Mouse (Mus musculus) lung, embryonic 14.5 days (tissue): ENCODE measurements around the gene Fblim1. TPM values are rescaled to one million over a fixed set of nuclear protein-coding genes. Genes with fewer than 3 reads are reported as not detected.

ENCODE experiments used
- ATAC-seq: fragments of 200-750 bp; cut with Nextera tagmentation; 2 replicates; pipeline ENCODE4 v1.8.0; 2017; ENCODE audit warnings: mild to moderate bottlenecking, moderate TSS enrichment, moderate library complexity; ENCODE audit not compliant: insufficient read depth
- DNase-seq: peaks from one replicate; pipeline ENCODE4 v3.0.0-alpha.2; 2015
- H3K27ac ChIP-seq: fragments of 300-500 bp; sonication (generic); 2 replicates; pipeline ENCODE4 v1.5.1; 2014; ENCODE audit warnings: low read depth, mild to moderate bottlenecking, moderate library complexity
- H3K27me3 ChIP-seq: fragments of 300-500 bp; sonication (generic); 2 replicates; pipeline ENCODE4 v1.6.1; 2014; ENCODE audit warnings: low read length, control low read depth; ENCODE audit not compliant: insufficient read depth
- H3K36me3 ChIP-seq: fragments of 300-500 bp; sonication (generic); 2 replicates; pipeline ENCODE4 v1.6.1; 2014; ENCODE audit warnings: control low read depth; ENCODE audit not compliant: insufficient read depth
- H3K4me1 ChIP-seq: fragments of 300-500 bp; sonication (generic); 2 replicates; pipeline ENCODE4 v1.6.1; 2014; ENCODE audit warnings: antibody characterized with exemption, control low read depth; ENCODE audit not compliant: insufficient read depth
- H3K4me2 ChIP-seq: fragments of 300-500 bp; sonication (generic); 2 replicates; pipeline ENCODE4 v1.6.1; 2014; ENCODE audit warnings: mild to moderate bottlenecking
- H3K4me3 ChIP-seq: fragments of 300-500 bp; sonication (generic); 2 replicates; pipeline ENCODE4 v1.5.1; 2014; ENCODE audit warnings: low read depth, low read length
- H3K9ac ChIP-seq: fragments of 300-500 bp; sonication (generic); 2 replicates; pipeline ENCODE4 v1.6.1; 2014
- H3K9me3 ChIP-seq: fragments of 300-500 bp; sonication (generic); 2 replicates; pipeline ENCODE4 v1.6.1; 2016; ENCODE audit warnings: low read depth, low read length, control low read depth
- CTCF ChIP-seq: IDR thresholded peaks from 2 replicates; pipeline ENCODE4 v1.5.1; 2016; ENCODE audit warnings: antibody characterized with exemption, low read depth
- WGBS: fragments of 180-500 bp; shearing (Covaris S2); extraction: QIAGEN DNeasy Blood & Tissue Kit; methylation state at CpG from one replicate; pipeline ENCODE4 v1.1.7; 2014; 5-methylcytosine and 5-hydroxymethylcytosine counted together
- polyA plus RNA-seq: library from polyadenylated mRNA; unstranded; fragments of >200 nt; fragmentation: Nextera tagmentation; extraction: Ambion mirVana; gene quantifications from 2 replicates; pipeline ENCODE4 v1.2.1, GENCODE M21; 2014

Fblim1 gene
- polyA plus RNA-seq, 1 experiment from 2014 or later: 89.2 TPM

DNA sequence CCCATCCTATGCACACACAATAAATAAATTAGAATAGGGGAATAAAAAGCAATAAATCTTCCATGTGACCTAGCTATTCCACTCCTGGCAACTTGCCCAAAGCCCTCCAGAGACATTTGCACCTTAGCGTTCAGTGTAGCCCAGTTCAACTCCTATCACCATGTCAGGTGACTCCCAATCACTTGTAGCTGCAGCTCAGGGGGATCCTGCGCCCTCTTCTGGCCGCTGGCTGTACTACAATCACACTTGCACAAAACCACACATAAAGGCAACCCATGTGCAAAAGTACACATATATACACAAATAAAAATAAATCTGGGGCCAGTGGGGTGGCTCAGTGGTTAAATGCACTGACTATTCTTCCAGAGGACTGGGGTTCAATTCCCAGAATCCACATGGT is 14.3 kb downstream of the Fblim1 start:
- ATAC-seq: no peak
- H3K36me3 ChIP-seq: peaks cover 77% of the 10 kb centered on the region
- no peak overlapping the region for H3K9ac ChIP-seq
- H3K27me3 ChIP-seq: no peaks in the 10 kb centered on the region
- H3K9me3 ChIP-seq: no peaks in the 10 kb centered on the region
- H3K4me1 ChIP-seq: no peaks in the 10 kb centered on the region
- no peak overlapping the region for H3K27ac ChIP-seq
- H3K4me2 ChIP-seq: no peak overlapping the region
- peak; percentile 61 for DNase-seq
- peak; percentile 78 for TF ChIP-seq CTCF
- WGBS: 25% methylated on average over 3 of the region's 3 CpGs
- no peak overlapping the region for H3K4me3 ChIP-seq

DNA sequence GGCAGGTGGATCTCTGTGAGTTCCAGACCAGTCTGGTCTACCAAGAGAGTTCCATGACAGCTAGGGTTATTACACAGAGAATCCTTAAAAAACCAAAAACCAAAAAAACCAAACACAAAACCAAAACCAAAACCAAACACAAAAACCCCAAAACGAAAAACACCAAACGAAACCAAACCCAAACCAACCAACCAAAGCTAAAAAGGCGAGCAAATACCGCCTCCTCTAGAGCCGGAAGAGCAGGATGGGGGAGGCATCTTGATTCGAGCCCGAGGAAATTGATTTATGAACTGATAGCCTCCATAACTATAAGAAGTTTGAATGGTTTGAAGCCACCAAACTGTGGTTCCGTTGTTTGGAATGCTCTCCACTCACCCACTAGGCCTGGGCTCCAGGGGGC is 22.0 kb downstream of the Fblim1 start:
- peaks cover 86% of the 10 kb centered on the region for H3K36me3 ChIP-seq
- ATAC-seq: no peak

DNA sequence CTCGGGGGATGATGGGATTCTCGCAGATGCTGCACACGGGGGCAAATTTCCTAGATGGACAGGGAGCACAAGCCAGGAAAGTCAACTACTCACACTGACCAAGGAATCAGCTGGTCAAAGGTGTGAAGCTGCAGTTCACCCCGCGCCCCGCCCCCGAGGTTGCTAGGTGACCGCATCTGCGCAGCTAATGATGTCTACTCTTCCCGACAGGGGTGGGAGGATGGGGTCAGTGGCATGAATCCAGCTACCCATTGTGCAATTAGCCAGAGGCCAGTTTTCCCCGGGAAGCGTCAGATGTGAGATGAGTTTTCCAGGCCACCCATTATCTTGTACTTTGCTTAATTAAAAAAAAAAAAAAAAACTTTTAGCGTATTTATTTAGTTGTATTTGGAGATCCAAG is 24.8 kb downstream of the Fblim1 start:
- Histone ChIP-seq H3K9ac (no peak overlapping the region), H3K36me3 (peaks cover 89% of the 10 kb centered on the region), H3K9me3 (no peaks in the 10 kb centered on the region), H3K4me3 (no peak overlapping the region), H3K4me1 (no peaks in the 10 kb centered on the region), H3K27ac (no peak overlapping the region), H3K27me3 (no peaks in the 10 kb centered on the region), H3K4me2 (no peak overlapping the region)
- DNase-seq: no peak
- 86% methylated on average over 13 of the region's 13 CpGs for WGBS
- TF ChIP-seq CTCF: no peak
- ATAC-seq: no peak

More for the DNA sequence above, 22.0 kb downstream of the Fblim1 start:
- H3K4me3 ChIP-seq: no peak overlapping the region
- no peak overlapping the region for H3K4me2 ChIP-seq
- H3K27me3 ChIP-seq: no peaks in the 10 kb centered on the region
- DNase-seq: no peak
- H3K9ac ChIP-seq: no peak overlapping the region
- no peak overlapping the region for H3K27ac ChIP-seq
- TF ChIP-seq CTCF: no peak
- 84% methylated on average over 8 of the region's 8 CpGs for WGBS
- no peaks in the 10 kb centered on the region for H3K9me3 ChIP-seq
- H3K4me1 ChIP-seq: no peaks in the 10 kb centered on the region

DNA sequence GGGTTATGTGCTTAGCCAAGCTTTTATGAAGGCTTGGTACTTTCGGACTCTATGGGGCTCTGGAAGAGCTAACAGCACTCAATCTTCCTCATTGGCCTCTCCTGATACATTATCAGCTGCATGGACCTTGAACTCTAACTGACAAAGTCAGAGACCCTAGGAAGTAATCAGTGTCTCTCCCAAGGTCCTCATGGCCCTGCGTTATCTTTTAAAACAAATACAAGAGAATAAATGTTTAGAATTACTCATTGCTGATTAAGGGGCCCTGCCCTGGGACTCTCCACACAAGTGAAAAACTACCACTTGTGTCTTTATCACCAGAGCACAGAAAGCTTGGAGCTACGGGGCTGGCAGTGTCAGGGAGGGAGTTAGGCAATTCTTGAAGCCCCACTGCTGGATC is 27.1 kb downstream of the Fblim1 start:
- peaks cover 71% of the 10 kb centered on the region for H3K36me3 ChIP-seq
- H3K4me2 ChIP-seq: no peak overlapping the region
- no peaks in the 10 kb centered on the region for H3K27me3 ChIP-seq
- no peak overlapping the region for H3K9ac ChIP-seq
- 21% methylated on average over 3 of the region's 3 CpGs for WGBS
- DNase-seq (no peak), ATAC-seq (no peak)
- H3K4me1 ChIP-seq: peaks cover under 1% of the 10 kb centered on the region; the same call in 1 of the 2 replicates
- TF ChIP-seq CTCF: no peak
- no peaks in the 10 kb centered on the region for H3K9me3 ChIP-seq
- H3K4me3 ChIP-seq: no peak overlapping the region
- 0 out of 2 replicates have a peak overlapping the region, but pooled peaks have one; percentile 24 for H3K27ac ChIP-seq

DNA sequence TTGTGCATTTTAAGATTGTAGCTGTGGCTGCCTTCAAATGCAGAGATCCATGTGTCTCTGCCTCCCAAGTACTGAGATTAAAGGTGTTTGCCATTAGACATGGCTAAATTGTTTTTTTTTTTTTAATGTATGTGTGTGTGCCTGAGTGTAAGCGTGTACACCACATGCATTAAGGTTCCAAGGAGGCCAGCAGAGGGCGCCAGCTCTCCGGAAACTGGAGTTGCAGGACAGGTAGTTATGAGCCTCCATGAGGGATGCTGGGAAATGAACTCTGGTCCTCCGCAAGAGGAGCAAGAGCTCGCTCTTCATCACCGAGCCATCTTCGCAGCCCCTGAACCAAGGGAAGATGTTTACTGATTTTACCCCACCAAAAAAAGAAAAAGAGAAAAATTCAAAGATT is 29.0 kb downstream of the Fblim1 start:
- no peak overlapping the region for H3K27ac ChIP-seq
- 92% methylated on average over 7 of the region's 7 CpGs for whole genome bisulfite sequencing
- TF ChIP-seq CTCF: 0 out of 2 replicates have a peak, but pooled peaks have one; percentile 33

DNA sequence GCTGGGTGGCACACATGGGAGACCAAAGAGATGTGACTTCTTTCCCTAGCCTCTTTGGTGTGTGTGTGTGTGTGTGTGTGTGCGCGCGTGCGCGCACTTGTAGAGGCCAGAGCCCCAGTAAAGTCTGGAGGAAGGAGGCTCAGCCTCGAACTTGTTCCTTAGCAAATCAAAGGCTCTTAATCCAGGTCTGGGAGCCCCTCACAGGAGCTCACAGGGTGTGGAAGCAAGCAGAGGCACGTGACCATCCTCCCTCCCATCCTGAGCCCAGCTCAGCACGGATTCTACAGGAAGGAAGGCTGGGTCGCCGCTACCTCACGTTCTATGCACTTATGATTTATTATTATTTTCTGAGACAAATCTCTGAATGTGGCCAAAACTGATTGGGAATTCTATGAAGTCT is 29.5 kb downstream of the Fblim1 start:
- Histone ChIP-seq H3K27me3 (no peaks in the 10 kb centered on the region), H3K4me3 (no peak overlapping the region), H3K9ac (no peak overlapping the region), H3K9me3 (no peaks in the 10 kb centered on the region), H3K36me3 (peaks cover 49% of the 10 kb centered on the region), H3K4me2 (no peak overlapping the region), H3K4me1 (peaks cover 6% of the 10 kb centered on the region; the same call in 1 of the 2 replicates), H3K27ac (no peak overlapping the region)
- no peak for TF ChIP-seq CTCF
- DNase-seq (no peak), ATAC-seq (no peak)
- 77% methylated on average over 11 of the region's 11 CpGs for WGBS

More for the DNA sequence above, 29.0 kb downstream of the Fblim1 start:
- H3K4me3 ChIP-seq: no peak overlapping the region
- no peak overlapping the region for H3K9ac ChIP-seq
- H3K4me1 ChIP-seq: peaks cover 6% of the 10 kb centered on the region; the same call in 1 of the 2 replicates
- H3K4me2 ChIP-seq: no peak overlapping the region
- H3K36me3 ChIP-seq: peaks cover 52% of the 10 kb centered on the region
- ATAC-seq (no peak), DNase-seq (peak; percentile 34)
- no peaks in the 10 kb centered on the region for H3K9me3 ChIP-seq
- H3K27me3 ChIP-seq: no peaks in the 10 kb centered on the region

DNA sequence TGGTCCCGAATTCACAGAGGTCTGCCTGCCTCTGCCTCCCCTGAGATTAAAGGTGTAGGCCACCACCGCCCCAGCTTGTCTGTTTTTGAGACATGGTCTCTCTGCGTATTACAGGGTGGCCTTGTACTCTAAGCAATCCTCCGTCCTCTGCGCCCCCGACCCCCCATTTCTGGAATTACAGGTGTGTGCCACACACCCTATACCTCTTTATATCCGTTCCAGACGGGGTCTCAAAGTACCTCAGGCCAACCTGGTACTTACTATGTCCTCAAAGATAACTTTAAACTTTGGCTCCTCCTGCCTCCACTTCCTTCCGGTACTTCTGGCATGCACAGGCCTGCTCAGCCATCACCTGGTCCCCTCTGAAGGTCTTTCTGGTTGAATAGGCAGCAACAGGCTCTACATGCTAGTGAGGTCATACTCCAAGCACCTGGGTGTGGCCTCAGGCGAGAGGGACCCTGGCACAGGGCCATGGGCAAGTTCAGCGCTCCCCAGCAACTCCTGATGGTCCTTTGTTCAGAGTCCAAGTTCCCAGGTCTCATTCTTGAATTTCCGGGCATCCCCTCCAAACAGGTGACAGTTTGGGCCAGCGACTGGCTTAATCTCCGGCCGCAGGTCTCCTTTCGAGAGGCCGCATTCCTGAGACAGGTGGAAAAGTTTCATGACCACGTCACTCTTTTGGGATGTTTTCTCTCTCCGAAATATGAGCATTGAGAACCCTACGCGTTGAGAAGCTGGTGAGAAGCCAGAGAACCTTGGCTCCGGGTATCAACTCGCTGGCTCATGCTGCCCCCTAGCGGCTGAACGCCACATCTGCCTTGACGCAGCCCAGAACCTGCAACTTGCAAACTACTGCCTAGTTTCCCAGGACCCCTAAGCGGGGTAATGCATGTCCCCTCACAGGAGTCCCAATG is 30.9 kb downstream of the Fblim1 start:
- Histone ChIP-seq H3K9ac (no peak overlapping the region), H3K4me3 (no peak overlapping the region), H3K27me3 (no peaks in the 10 kb centered on the region), H3K9me3 (no peaks in the 10 kb centered on the region), H3K4me2 (peak overlapping the region; percentile 35; the same call in 1 of the 2 replicates), H3K27ac (peak overlapping the region; percentile 59), H3K4me1 (peaks cover 6% of the 10 kb centered on the region; the same call in 1 of the 2 replicates), H3K36me3 (peaks cover 36% of the 10 kb centered on the region)
- peak; percentile 64 for ATAC-seq
- peak; percentile 95 for DNase-seq
- 35% methylated on average over 27 of the region's 27 CpGs for WGBS
- peak; percentile 97 for TF ChIP-seq CTCF
